Mouse (Mus musculus) forebrain, embryonic 11.5 days (tissue): ENCODE measurements at regions not wholly inside any gene's neighbourhood (a gene's known extent, or its start where the extent isn't known, plus 50 kb on each side); places are given as distances from the start of the nearest gene placed in this dataset.

Source experiments
- ATAC-seq: fragments of 200-750 bp; cut with Nextera tagmentation; replicated peaks from 2 replicates; pipeline ENCODE4 v1.8.0; 2017; ENCODE audit warnings: moderate TSS enrichment; ENCODE audit not compliant: low FRiP score
- DNase-seq: peaks from one replicate; pipeline ENCODE4 v3.0.0-alpha.2; 2017; ENCODE audit warnings: low spot score
- H3K27ac ChIP-seq: fragments of 300-500 bp; sonication (generic); 2 replicates; pipeline ENCODE4 v1.5.1; 2014; ENCODE audit warnings: low read depth, low read length
- H3K27me3 ChIP-seq: fragments of 300-500 bp; sonication (generic); 2 replicates; pipeline ENCODE4 v1.6.1; 2014; ENCODE audit warnings: mild to moderate bottlenecking, low read length, mixed read lengths; ENCODE audit not compliant: control insufficient read depth, insufficient read depth
- H3K36me3 ChIP-seq: fragments of 300-500 bp; sonication (generic); 2 replicates; pipeline ENCODE4 v1.6.1; 2014; ENCODE audit warnings: mild to moderate bottlenecking, low read length, moderate library complexity, mixed read lengths; ENCODE audit not compliant: control insufficient read depth, insufficient read depth
- H3K4me1 ChIP-seq: fragments of 300-500 bp; sonication (generic); replicated peaks from 2 replicates; pipeline ENCODE4 v1.6.1; 2014; ENCODE audit warnings: low read length, mixed read lengths; ENCODE audit not compliant: control insufficient read depth, insufficient read depth
- H3K4me2 ChIP-seq: fragments of 300-500 bp; sonication (generic); 2 replicates; pipeline ENCODE4 v1.6.1; 2014; ENCODE audit warnings: low read depth, mild to moderate bottlenecking, low read length, moderate library complexity, mixed read lengths; ENCODE audit not compliant: severe bottlenecking
- H3K4me3 ChIP-seq: fragments of 300-500 bp; sonication (generic); 2 replicates; pipeline ENCODE4 v1.5.1; 2014; ENCODE audit warnings: low read depth, low read length
- H3K9ac ChIP-seq: fragments of 300-500 bp; sonication (generic); 2 replicates; pipeline ENCODE4 v1.6.1; 2014; ENCODE audit warnings: low read length
- H3K9me3 ChIP-seq: fragments of 300-500 bp; sonication (generic); 2 replicates; pipeline ENCODE4 v1.6.1; 2016; ENCODE audit warnings: low read length, mixed read lengths; ENCODE audit not compliant: control insufficient read depth
- WGBS: fragments of 180-500 bp; shearing (Covaris S2); extraction: QIAGEN DNeasy Blood & Tissue Kit; methylation state at CpG from one replicate; pipeline ENCODE4 v1.1.7; 2014; 5-methylcytosine and 5-hydroxymethylcytosine counted together

DNA sequence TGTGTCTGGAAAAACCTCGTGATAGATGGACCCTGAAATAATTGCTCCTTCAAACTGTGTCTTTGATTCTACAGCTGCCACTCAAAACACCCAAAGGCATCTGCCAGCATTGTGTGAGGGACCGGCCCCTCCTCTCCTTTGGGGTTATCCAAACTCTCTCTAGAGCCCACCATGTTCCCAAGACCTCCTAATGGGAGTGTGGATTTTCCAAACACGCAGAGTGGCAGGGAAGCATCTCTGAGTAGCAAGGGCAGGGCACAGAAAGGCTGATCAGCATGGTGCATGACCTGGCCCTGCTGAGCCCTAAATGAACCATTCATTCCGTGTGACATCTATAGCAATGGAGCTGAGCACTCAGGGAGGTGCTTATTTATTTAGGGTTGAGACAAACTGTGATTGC, 186.1 kb upstream of the Ctnna2 start:
- Histone ChIP-seq H3K4me3 (no peak overlapping the region), H3K27ac (no peak overlapping the region), H3K4me2 (no peak overlapping the region), H3K4me1 (no peaks in the 10 kb centered on the region), H3K9ac (no peak overlapping the region), H3K9me3 (no peaks in the 10 kb centered on the region), H3K27me3 (no peaks in the 10 kb centered on the region), H3K36me3 (no peaks in the 10 kb centered on the region)
- no peak for DNase-seq
- peak; percentile 79 for ATAC-seq
- WGBS: 10% methylated on average over 4 of the region's 4 CpGs
